Mouse (Mus musculus): ENCODE results near the gene Opcml.

DNA sequence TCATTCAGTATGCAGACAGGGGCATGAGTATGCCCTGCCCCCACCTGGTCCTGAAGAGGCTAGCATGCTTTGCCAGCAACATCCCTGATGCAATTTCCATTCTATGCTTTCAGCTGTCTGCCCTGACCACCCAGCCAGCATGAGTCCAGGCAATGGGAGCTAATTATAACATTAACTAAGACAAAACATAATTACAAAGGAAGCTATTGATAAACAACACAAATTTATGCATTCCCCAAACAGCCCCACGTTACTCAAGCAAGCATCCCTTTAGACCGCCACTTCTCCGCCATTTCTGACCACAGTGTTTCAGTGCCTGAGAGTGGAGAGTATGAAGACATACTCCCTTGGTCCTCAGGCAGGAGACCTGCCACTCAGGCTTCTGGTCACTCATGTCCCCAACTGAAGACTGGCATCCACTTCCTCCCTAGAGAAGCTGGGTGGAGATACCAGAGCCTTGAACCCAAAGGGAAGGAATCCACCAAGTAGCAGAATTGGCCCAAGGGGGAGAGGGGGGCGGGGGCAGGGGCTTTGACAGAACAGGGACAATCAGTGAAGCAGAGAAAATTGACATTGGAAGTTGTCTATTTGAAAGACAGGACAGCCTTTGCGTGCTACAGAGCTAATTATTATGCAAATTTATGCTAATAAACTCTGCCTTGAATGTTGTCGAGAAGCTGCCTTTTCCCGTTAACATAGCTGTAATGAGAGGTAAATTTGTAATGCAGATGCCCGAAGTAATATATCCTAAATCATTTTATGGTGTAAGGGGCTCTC lies 464.7 kb downstream of the Opcml start:
- TF ChIP-seq POLR2A (IDR thresholded peaks at IDR 0.05; ENCODE audit: insufficient read depth, low read length), result no peak
- no peak for TF ChIP-seq CTCF (IDR thresholded peaks at IDR 0.05; ENCODE audit: low read depth, low read length)

All from ES-Bruce4 (cell line).